Mouse (Mus musculus) forebrain, embryonic 16.5 days (tissue): Measurements from ENCODE around the gene Pip4k2a. TPM values are rescaled to one million over a fixed set of nuclear protein-coding genes. Genes with fewer than 3 reads are reported as not detected.

ENCODE experiments used
- polyA plus RNA-seq: library from polyadenylated mRNA; unstranded; fragments of >200 nt; fragmentation: Nextera tagmentation; extraction: Ambion mirVana; gene quantifications from 2 replicates; pipeline ENCODE4 v1.2.1, GENCODE M21; 2015

Pip4k2a gene
- polyA plus RNA-seq, 1 experiment from 2014 or later = 10.9 TPM

Other genes with a start within 250 kb of the Pip4k2a start
- gene 4930426L09Rik, start 217 bp upstream of the Pip4k2a start, polyA plus RNA-seq = 0.50 and 0.57 TPM in 2 replicates
- 0.91 and 1.4 TPM in 2 replicates for gene Armc3, start 201.2 kb upstream of the Pip4k2a start, polyA plus RNA-seq